Mouse (Mus musculus): ENCODE data around the gene Fzd5.

DNA sequence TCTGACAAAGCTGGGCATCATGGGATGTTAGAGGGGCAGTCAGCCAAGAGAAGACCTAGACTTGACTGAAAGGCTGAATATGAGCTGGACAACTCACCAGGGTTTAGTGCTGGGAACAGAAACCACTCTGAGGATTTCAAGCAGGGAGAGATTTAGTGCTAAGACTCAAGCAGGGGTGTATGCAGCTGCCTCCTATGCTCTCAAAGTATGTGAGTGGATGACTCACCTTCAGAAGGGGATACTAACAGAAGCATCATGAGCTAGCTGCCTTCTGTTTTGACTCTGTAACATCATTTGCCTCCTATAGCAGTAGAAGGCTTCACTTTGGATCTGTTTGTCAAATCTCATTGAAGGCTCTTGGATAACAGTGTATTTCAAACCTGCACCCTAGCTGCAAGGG, 7.1 kb upstream of the Fzd5 start:
- TF ChIP-seq CTCF (IDR thresholded peaks at IDR 0.05; ENCODE audit: extremely low read depth, insufficient read length, insufficient replicate concordance, low read depth, low read length) (no peak), POLR2A (IDR thresholded peaks at IDR 0.05; ENCODE audit: low read depth, low read length) (no peak)

All from small intestine, adult 2 months (tissue).